9 mouse cellular contexts compared by ENCODE assay signal in genomic region chr8:87686986-87687698, GRCm38 (mm10).
DNase-seq lines count a peak whose midpoint lies in the region; ATAC-seq lines count a peak whose summit lies in the region.
"Had no signal": no experiment of that assay in that cellular context is flagged by ENCODE, and none has a peak within 500 bp of the region (broad histone marks: within the 10 kb centered on the region; RNA-seq: fewer than 3 reads in every experiment).

No protein-coding gene starts in this region.

- H3K27ac ChIP-seq in hindbrain, embryonic 16.5 days (ENCODE audit: low read depth, low read length), result peak overlapping the region; percentile 65
- peak overlapping the region; percentile 56 for H3K27ac ChIP-seq in neural tube, embryonic 15.5 days (replicated peaks)
- H3K27ac ChIP-seq in intestine, embryonic 16.5 days (ENCODE audit: low read length), result no peak overlapping the region
- H3K27ac ChIP-seq: embryonic facial prominence, embryonic 15.5 days had no signal

- WGBS in hindbrain, embryonic 16.5 days, result 22% methylated on average over 9 of the region's 10 CpGs
- 34% methylated on average over 10 of the region's 10 CpGs for WGBS in neural tube, embryonic 15.5 days
- WGBS in intestine, embryonic 16.5 days, result 72% methylated on average over 10 of the region's 10 CpGs

- no peak overlapping the region for H3K4me2 ChIP-seq in hindbrain, embryonic 16.5 days (ENCODE audit: low read length)
- H3K4me2 ChIP-seq in neural tube, embryonic 15.5 days, result no peak overlapping the region
- no peak overlapping the region for H3K4me2 ChIP-seq in intestine, embryonic 16.5 days (ENCODE audit: low read depth, low read length)
- H3K4me2 ChIP-seq: embryonic facial prominence, embryonic 15.5 days had no signal

- no peaks in the 10 kb centered on the region for H3K27me3 ChIP-seq in hindbrain, embryonic 16.5 days (replicated peaks; ENCODE audit: control insufficient read depth, insufficient read depth, low read length)
- no peaks in the 10 kb centered on the region for H3K27me3 ChIP-seq in neural tube, embryonic 15.5 days (replicated peaks)
- H3K27me3 ChIP-seq in intestine, embryonic 16.5 days (replicated peaks; ENCODE audit: control insufficient read depth, insufficient read depth, low read length), result no peaks in the 10 kb centered on the region
- H3K27me3 ChIP-seq: embryonic facial prominence, embryonic 15.5 days had no signal

- no peaks in the 10 kb centered on the region for H3K9me3 ChIP-seq in hindbrain, embryonic 16.5 days (ENCODE audit: control insufficient read depth, low read length)
- no peaks in the 10 kb centered on the region for H3K9me3 ChIP-seq in neural tube, embryonic 15.5 days (replicated peaks)
- no peaks in the 10 kb centered on the region for H3K9me3 ChIP-seq in intestine, embryonic 16.5 days (ENCODE audit: control insufficient read depth, low read length)
- H3K9me3 ChIP-seq: embryonic facial prominence, embryonic 15.5 days had no signal

- peaks cover 61% of the 10 kb centered on the region for H3K4me1 ChIP-seq in hindbrain, embryonic 16.5 days (ENCODE audit: control insufficient read depth, insufficient read depth, low read depth, low read length)
- H3K4me1 ChIP-seq in neural tube, embryonic 15.5 days, result peaks cover 75% of the 10 kb centered on the region
- peaks cover 18% of the 10 kb centered on the region for H3K4me1 ChIP-seq in intestine, embryonic 16.5 days (ENCODE audit: control insufficient read depth, insufficient read depth, low read length)

- 0 out of 2 replicates have a peak overlapping the region, but pooled peaks have one; percentile 5 for H3K9ac ChIP-seq in hindbrain, embryonic 16.5 days (ENCODE audit: low read depth, low read length)
- no peak overlapping the region for H3K9ac ChIP-seq in neural tube, embryonic 15.5 days (replicated peaks)
- H3K9ac ChIP-seq in intestine, embryonic 16.5 days (ENCODE audit: low read depth, low read length), result no peak overlapping the region
- H3K9ac ChIP-seq: embryonic facial prominence, embryonic 15.5 days had no signal

- DNase-seq in left cerebral cortex, postnatal 4 days, result peak; percentile 93
- DNase-seq in left cerebral cortex, adult 9 months (ENCODE audit: low spot score in 2 of 2), result no peak
- DNase-seq in cerebellum, postnatal 14 days, result peak; percentile 83 to 87
- no peak for DNase-seq in left cerebral cortex, adult 11 months (ENCODE audit: low spot score)
- no peak for DNase-seq in spleen, postnatal 10 days (ENCODE audit: low spot score in 2 of 2)

- peak; percentile 53 for ATAC-seq in hindbrain, embryonic 16.5 days
- 0 out of 2 replicates have a peak, but pooled peaks have one; percentile 12 for ATAC-seq in neural tube, embryonic 15.5 days (ENCODE audit: low FRiP score)
- no peak for ATAC-seq in intestine, embryonic 16.5 days

- no peak overlapping the region for H3K4me3 ChIP-seq in hindbrain, embryonic 16.5 days (ENCODE audit: low read length)
- no peak overlapping the region for H3K4me3 ChIP-seq in neural tube, embryonic 15.5 days (replicated peaks)
- H3K4me3 ChIP-seq in intestine, embryonic 16.5 days (ENCODE audit: low read length), result no peak overlapping the region
- H3K4me3 ChIP-seq: embryonic facial prominence, embryonic 15.5 days had no signal

- no peaks in the 10 kb centered on the region for H3K36me3 ChIP-seq in hindbrain, embryonic 16.5 days (ENCODE audit: control insufficient read depth, insufficient read depth, low read length)
- H3K36me3 ChIP-seq in neural tube, embryonic 15.5 days, result no peaks in the 10 kb centered on the region
- H3K36me3 ChIP-seq in intestine, embryonic 16.5 days (ENCODE audit: control insufficient read depth, insufficient read depth, low read length), result no peaks in the 10 kb centered on the region
- H3K36me3 ChIP-seq: embryonic facial prominence, embryonic 15.5 days had no signal

- intact Hi-C loops in left cerebral cortex, postnatal 4 days (cut with DNase I), result no loop called here

Comparison
In these comparisons a context has a peak if more than half of its experiments do, and no peak if none do; other contexts are left out.
1. DNase-seq: peak in left cerebral cortex, postnatal 4 days (single experiment) and cerebellum, postnatal 14 days (2 of 2); none in left cerebral cortex, adult 9 months (0 of 2), left cerebral cortex, adult 11 months (single experiment) and spleen, postnatal 10 days (0 of 2).